Comparison of ENCODE assay signal across 8 mouse cellular contexts in genomic region chr1:164454747-164455400, GRCm38 (mm10). TPM values are rescaled to one million over a fixed set of nuclear protein-coding genes. Genes with fewer than 3 reads are reported as not detected.
DNase-seq lines count a peak whose midpoint lies in the region; ATAC-seq and TF ChIP-seq lines count a peak whose summit lies in the region.

No protein-coding gene starts in this region.

- peaks cover 14% of the 10 kb centered on the region; the same call in 1 of the 2 replicates for H3K27me3 ChIP-seq in forebrain, embryonic 13.5 days
- no peaks in the 10 kb centered on the region for H3K27me3 ChIP-seq in hindbrain, embryonic 16.5 days (replicated peaks; ENCODE audit: control insufficient read depth, insufficient read depth, low read length)
- no peaks in the 10 kb centered on the region for H3K27me3 ChIP-seq in stomach, postnatal 0 days (ENCODE audit: control insufficient read depth, insufficient read depth, low read length)

- H3K9ac ChIP-seq in forebrain, embryonic 13.5 days, result peak overlapping the region; percentile 43
- H3K9ac ChIP-seq in hindbrain, embryonic 16.5 days (ENCODE audit: low read depth, low read length), result peak overlapping the region; percentile 66
- peak overlapping the region; percentile 52 for H3K9ac ChIP-seq in stomach, postnatal 0 days (ENCODE audit: low read length)

- no peak for TF ChIP-seq EP300 in stomach, postnatal 0 days (optimal IDR thresholded peaks at IDR 0.05)

- intact Hi-C loops in left cerebral cortex, adult 2 months (cut with DNase I), result loop anchor here (5.0 kb wide), 5 partner anchors 302 to 662 kb away; no protein-coding TSS in a partner anchor

- ATAC-seq in forebrain, embryonic 13.5 days, result no peak
- ATAC-seq in hindbrain, embryonic 16.5 days, result no peak
- ATAC-seq in stomach, postnatal 0 days (ENCODE audit: low FRiP score, low TSS enrichment), result no peak
- ATAC-seq in activated CD4-positive, CD25-positive, alpha-beta regulatory T cell, adult 4 months, result no peak

- H3K4me2 ChIP-seq in forebrain, embryonic 13.5 days, result peak overlapping the region; percentile 53
- peak overlapping the region; percentile 73 for H3K4me2 ChIP-seq in hindbrain, embryonic 16.5 days (ENCODE audit: low read length)
- H3K4me2 ChIP-seq in stomach, postnatal 0 days (replicated peaks; ENCODE audit: low read depth), result peak overlapping the region; percentile 69

- DNase-seq in urinary bladder, postnatal 36 days (ENCODE audit: low spot score in 2 of 2), result peak; percentile 10 to 26
- no peak for DNase-seq in urinary bladder, postnatal 4 days (ENCODE audit: low spot score in 2 of 2)
- DNase-seq in left cerebral cortex, adult 2 months (ENCODE audit: extremely low spot score in 1 of 2, low spot score in 2 of 2), result peak; percentile 72 to 76
- DNase-seq in mesoderm, embryonic 11.5 days (ENCODE audit: low read depth, low spot score), result peak; percentile 46
- peak; percentile 77 for DNase-seq in stomach, postnatal 0 days (ENCODE audit: low spot score)

- H3K4me3 ChIP-seq in forebrain, embryonic 13.5 days, result peak overlapping the region; percentile 36
- peak overlapping the region; percentile 86 for H3K4me3 ChIP-seq in hindbrain, embryonic 16.5 days (ENCODE audit: low read length)
- peak overlapping the region; percentile 94 for H3K4me3 ChIP-seq in left cerebral cortex, adult 2 months
- H3K4me3 ChIP-seq in stomach, postnatal 0 days (ENCODE audit: low read depth, low read length), result peak overlapping the region; percentile 37

- H3K27ac ChIP-seq in forebrain, embryonic 13.5 days, result no peak overlapping the region
- peak overlapping the region; percentile 34; the same call in 1 of the 2 replicates for H3K27ac ChIP-seq in hindbrain, embryonic 16.5 days (ENCODE audit: low read depth, low read length)
- peak overlapping the region; percentile 99 for H3K27ac ChIP-seq in left cerebral cortex, adult 2 months
- H3K27ac ChIP-seq in stomach, postnatal 0 days (replicated peaks), result peak overlapping the region; percentile 81

- no peak for TF ChIP-seq CTCF in left cerebral cortex, adult 2 months (IDR thresholded peaks at IDR 0.05)
- no peak for TF ChIP-seq CTCF in stomach, postnatal 0 days (IDR thresholded peaks at IDR 0.05; ENCODE audit: low read depth)

- H3K36me3 ChIP-seq in forebrain, embryonic 13.5 days (ENCODE audit: poor library complexity, severe bottlenecking), result peaks cover 15% of the 10 kb centered on the region
- H3K36me3 ChIP-seq in hindbrain, embryonic 16.5 days (ENCODE audit: control insufficient read depth, insufficient read depth, low read length), result peaks cover 17% of the 10 kb centered on the region
- peaks cover 4% of the 10 kb centered on the region; the same call in 1 of the 2 replicates for H3K36me3 ChIP-seq in stomach, postnatal 0 days (ENCODE audit: control insufficient read depth, insufficient read depth, low read length)

- H3K9me3 ChIP-seq in forebrain, embryonic 13.5 days (replicated peaks), result no peaks in the 10 kb centered on the region
- H3K9me3 ChIP-seq in hindbrain, embryonic 16.5 days (ENCODE audit: control insufficient read depth, low read length), result no peaks in the 10 kb centered on the region
- no peaks in the 10 kb centered on the region for H3K9me3 ChIP-seq in stomach, postnatal 0 days (ENCODE audit: control insufficient read depth, low read length)

- WGBS in forebrain, embryonic 13.5 days, result 38% methylated on average over 14 of the region's 14 CpGs
- 30% methylated on average over 14 of the region's 14 CpGs for WGBS in hindbrain, embryonic 16.5 days
- WGBS in stomach, postnatal 0 days, result 23% methylated on average over 14 of the region's 14 CpGs

- H3K4me1 ChIP-seq in forebrain, embryonic 13.5 days, result peaks cover 38% of the 10 kb centered on the region
- H3K4me1 ChIP-seq in hindbrain, embryonic 16.5 days (ENCODE audit: control insufficient read depth, insufficient read depth, low read depth, low read length), result peaks cover 16% of the 10 kb centered on the region
- no peaks in the 10 kb centered on the region for H3K4me1 ChIP-seq in stomach, postnatal 0 days (replicated peaks; ENCODE audit: control insufficient read depth, insufficient read depth)

RNA-seq across cellular contexts. Expression of gene Atp1b1, which starts 3.3 kb away (rescaled TPM):
- 34.0 and 41.6 TPM in 2 replicates for polyA plus RNA-seq in forebrain, embryonic 13.5 days (2015; fragmentation: Nextera tagmentation; extraction: Ambion mirVana)
- polyA plus RNA-seq in hindbrain, embryonic 16.5 days (2015; fragmentation: Nextera tagmentation; extraction: Ambion mirVana), result 383 and 485 TPM in 2 replicates
- total RNA-seq in left cerebral cortex, adult 2 months (2021), result 1,000 to 10,000 TPM; 1,624 to 1,674 TPM
- 213 and 222 TPM in 2 replicates for polyA plus RNA-seq in stomach, postnatal 0 days (2015; fragmentation: Nextera tagmentation; extraction: Ambion mirVana)
- polyA plus RNA-seq in activated CD4-positive, CD25-positive, alpha-beta regulatory T cell, adult 4 months (2017; shearing (Covaris generic)), result 1 to 10 TPM; 1.7 to 2.2 TPM

Comparison
In these comparisons a context has a peak if more than half of its experiments do, and no peak if none do; other contexts are left out.
1. DNase-seq: peak in urinary bladder, postnatal 36 days (2 of 2), left cerebral cortex, adult 2 months (2 of 2), mesoderm, embryonic 11.5 days (single experiment) and stomach, postnatal 0 days (single experiment); none in urinary bladder, postnatal 4 days (0 of 2).
2. H3K4me3 ChIP-seq: peak in every context shown above with its lines; median percentile 94 in left cerebral cortex, adult 2 months; 86 in hindbrain, embryonic 16.5 days; 37 in stomach, postnatal 0 days; 36 in forebrain, embryonic 13.5 days.
3. RNA of gene Atp1b1, which starts 3.3 kb away (polyA plus RNA-seq): 383 to 485 TPM in hindbrain, embryonic 16.5 days, 213 to 222 TPM in stomach, postnatal 0 days and 34.0 to 41.6 TPM in forebrain, embryonic 13.5 days; 1.7 to 2.2 TPM in activated CD4-positive, CD25-positive, alpha-beta regulatory T cell, adult 4 months; every median in the first group is over 10 times any median in the second.
4. Peak in every context shown above with its lines, with median percentiles within 50 percentile points of each other: H3K4me2 ChIP-seq and H3K9ac ChIP-seq.